Mouse (Mus musculus) heart, adult 9 months (tissue): ENCODE data around the gene Rbms1.
A peak's percentile ranks its signal among the peaks of the same experiment; 100 is the strongest.

Experiments used
- DNase-seq, 2 experiments: peaks; one replicate each; pipeline ENCODE4 v3.0.0; 2022; ENCODE audit warnings: low spot score in 2 of 2

Rbms1 gene

DNA sequence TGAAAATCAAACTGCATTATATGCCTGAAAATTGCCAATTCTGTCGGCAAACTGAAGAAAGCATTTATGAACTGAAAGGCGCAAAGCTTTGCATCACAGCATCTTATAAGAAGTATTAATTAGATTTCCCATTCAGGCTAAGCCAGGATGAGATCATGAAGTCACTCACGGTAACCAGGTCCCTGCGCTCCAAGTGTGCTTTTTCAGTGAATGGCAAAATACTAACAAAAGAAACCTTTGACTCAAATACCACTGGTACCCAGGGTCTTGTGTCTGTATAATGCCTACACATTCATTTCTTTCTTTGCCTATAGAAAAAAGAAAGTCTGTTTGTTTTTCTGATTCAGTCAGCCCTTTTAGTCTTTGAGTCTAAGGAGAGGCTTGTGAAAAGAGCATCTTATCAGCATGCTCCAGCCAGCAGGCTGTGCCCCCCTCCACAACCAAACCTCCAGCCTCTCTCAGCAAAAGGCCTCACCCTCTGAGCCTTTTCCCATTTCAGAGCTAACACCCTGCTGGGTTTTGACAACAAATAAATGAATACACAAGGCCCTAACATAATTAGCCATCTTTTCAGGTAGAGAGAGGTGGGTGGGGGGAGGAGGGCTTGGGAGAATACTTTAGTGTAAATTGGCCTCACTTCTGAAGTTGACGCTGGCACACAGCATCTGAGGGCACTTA is 83.7 kb downstream of the Rbms1 start:
- DNase-seq = no peak

DNA sequence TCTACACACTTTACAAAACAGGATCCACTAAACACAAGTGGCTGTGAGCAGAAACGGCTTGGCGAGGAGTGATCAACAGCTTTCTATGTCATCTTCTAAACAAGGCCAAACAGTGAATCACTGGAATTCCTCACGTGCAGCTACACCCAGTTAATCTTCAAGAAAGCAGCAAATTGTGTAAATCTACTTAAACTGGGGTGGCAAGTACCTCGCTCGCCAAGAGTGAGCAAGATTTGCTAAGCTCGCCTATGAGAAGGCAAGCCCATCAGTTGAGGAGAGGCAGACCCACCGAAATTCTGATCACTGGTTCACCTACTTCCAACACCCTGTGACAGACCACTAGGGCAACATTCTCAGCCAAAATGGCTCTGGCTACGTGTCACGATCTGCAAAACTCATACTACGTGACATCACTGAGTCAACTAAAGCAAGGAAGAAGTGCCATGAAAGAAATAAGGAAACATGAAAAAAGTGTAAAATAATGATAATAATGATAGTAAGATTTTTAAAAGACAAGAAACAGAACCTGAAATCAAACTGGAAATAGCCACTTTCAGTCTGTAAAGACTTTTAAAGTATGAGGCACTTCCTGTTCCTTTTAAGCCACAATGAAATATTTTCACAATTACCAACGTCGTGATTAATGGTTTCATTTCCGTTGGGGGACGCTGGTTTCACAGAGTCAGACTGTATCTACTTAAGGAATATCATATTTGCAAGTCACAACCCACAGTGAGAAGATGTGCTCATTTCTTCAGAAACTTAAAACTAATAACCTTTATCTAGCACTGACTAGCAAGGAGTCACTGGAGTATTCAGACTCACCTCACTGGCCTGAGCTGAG is 85.2 kb downstream of the Rbms1 start:
- DNase-seq = no peak

GRCm38 (mm10) chr2:60876891-60877290 is 86.1 kb downstream of the Rbms1 start:
- DNase-seq = no peak

DNA sequence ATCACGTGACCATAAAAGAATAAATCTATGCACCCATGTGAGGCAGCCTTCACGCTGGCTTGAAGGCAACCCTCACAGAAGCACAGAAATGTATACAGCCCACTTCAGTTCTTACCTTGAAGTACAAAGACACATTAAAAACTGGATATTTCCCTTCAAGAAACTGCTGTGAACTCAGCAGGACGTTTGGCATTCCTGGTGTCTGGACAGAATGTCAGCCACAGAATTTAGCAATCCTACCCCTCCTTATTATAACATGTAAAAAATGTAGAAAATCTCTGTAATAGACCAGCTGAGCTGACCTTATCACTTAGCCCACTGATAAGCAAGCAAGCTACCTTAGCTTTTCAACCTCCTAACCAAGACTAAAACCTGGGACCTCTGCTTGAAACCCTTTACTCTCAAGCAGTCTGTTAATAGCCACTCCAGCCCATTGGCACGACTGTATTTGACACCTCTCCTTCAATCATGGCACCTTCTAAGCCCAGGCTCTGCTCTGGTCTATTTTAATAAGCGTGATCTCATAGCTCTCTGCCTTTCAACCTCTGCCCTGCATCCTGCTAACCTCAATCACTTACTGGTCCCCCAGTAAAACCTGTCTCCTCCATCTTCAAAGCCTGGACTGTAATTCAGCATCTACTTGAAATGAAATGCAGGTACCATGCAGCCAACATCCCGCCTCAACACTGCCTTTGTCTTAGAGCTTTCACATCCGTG is 90.7 kb downstream of the Rbms1 start:
- no peak for DNase-seq

GRCm38 (mm10) chr2:60871001-60871400 is 92.0 kb downstream of the Rbms1 start:
- DNase-seq = no peak

- no peak for DNase-seq
Measured at GRCm38 (mm10) chr2:60870450-60870849, 92.5 kb downstream of the Rbms1 start.

GRCm38 (mm10) chr2:60869001-60869743 is 93.8 kb downstream of the Rbms1 start:
- no peak for DNase-seq

DNA sequence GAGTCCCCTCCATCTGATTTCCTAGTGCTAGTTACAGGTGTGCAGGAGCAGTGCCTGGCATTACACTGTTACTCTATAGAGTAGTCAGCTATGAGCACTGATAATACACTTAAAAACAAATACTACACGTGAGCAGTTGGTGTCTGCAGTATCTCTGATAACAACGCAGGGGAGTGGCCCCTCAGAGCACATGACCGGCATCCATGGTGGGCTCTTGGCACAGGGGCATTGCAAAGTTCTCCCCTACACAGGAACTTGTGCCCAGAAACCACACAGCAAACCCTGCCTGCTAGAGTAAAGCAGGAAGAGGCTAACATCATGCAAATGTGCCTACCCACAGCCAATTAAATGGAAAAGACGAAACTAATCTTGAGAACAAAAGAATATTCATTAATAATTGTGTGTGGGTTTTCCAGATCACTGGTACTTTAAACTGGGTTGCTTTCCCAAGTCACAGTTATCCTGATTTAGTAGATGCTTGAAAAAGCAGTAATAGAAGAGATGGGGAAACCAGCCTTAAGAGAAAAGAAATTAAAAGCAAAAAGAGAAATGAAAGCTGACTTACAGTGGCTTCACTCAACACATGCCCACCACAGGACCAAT is 94.8 kb downstream of the Rbms1 start:
- no peak for DNase-seq

- no peak for DNase-seq
Measured at GRCm38 (mm10) chr2:60867304-60867703, 95.7 kb downstream of the Rbms1 start.

DNA sequence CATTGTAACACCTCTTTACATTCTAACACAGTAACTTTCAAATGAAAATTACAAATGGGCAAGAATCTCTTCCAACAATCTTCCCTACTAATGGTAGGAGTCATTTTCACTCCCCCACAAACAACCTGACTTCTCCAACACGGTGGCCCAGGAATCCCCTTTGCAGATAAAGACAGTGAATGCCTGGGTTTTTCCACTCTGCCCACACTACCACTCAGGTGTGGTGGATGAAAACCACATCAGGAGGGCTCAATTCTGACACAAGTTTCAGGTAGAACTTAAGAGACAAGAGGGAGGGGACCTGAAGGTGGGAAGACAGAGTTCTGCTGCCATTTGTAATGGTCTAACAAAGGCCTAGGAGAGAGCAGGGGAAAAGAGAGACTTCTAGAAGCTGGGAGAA is 97.1 kb downstream of the Rbms1 start:
- DNase-seq = no peak

DNA sequence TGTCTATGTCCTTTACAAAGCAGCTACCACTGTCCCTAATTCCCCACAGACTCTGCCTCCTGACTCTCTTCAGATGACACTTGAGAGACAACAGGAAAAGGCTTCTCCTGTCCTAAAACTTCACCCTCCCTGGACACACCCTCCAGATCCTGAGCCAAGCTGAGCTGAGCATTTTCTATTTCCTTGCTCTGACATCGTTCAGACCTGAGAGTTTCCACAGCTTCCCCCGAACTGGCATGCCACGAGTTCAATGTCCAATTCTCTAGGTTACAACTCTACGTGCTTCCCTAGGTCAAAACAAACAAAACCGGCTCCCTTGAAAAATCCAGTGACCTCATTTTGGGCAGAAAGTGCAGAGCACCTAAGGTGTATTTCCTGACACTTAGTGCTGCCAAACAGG is 98.0 kb downstream of the Rbms1 start:
- DNase-seq = no peak

GRCm38 (mm10) chr2:60864256-60864795 is 98.7 kb downstream of the Rbms1 start:
- no peak for DNase-seq

DNA sequence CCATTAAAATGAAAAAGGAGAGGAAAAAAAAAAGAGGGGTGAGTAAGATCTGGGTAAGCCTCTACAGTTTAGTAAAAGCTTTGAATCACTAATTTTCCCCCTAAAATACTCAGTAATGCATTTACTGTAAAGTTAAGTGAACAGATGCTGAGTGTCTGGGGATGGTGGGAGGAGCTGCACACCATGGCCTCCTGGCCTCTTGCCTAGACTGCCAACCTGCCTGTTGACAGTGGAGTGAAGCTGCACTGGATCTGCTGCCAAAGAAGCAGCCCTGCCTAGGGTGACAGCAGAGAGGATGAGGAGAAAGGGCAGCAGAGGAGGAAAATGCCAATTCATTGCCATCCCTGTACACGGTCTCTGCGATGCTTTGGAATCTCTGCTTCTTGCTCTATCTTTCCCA is 99.2 kb downstream of the Rbms1 start:
- DNase-seq = peak; percentile 59 to 62

GRCm38 (mm10) chr2:60862913-60863711 is 99.9 kb downstream of the Rbms1 start:
- DNase-seq = no peak

DNA sequence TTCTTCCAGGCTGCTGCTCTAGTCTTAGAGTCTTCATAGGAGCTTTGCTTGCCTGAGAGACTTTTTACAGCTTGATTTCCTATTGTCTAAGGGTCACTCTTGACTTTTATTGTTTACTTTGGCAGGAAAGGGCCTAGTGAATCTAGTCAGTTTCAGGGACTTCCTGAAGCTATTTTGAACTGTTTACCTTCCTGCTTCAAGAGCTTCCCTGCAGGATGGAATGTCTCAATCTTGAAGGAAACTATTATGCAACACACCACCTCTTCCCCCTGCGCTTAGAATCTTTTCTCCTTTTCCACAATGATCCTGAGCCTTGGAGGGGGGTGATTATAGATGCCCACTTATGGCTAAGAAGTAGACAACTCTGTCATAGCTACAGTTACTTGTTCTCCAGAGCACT is 104.9 kb downstream of the Rbms1 start:
- DNase-seq = no peak

- no peak for DNase-seq
Measured at GRCm38 (mm10) chr2:60856097-60856496, 106.9 kb downstream of the Rbms1 start.

GRCm38 (mm10) chr2:60855006-60855405 is 108.0 kb downstream of the Rbms1 start:
- peak; percentile 87 to 92 for DNase-seq

- DNase-seq = no peak
Measured at GRCm38 (mm10) chr2:60851898-60852297, 111.1 kb downstream of the Rbms1 start.

- no peak for DNase-seq
Measured at GRCm38 (mm10) chr2:60851057-60851718, 111.8 kb downstream of the Rbms1 start.

DNA sequence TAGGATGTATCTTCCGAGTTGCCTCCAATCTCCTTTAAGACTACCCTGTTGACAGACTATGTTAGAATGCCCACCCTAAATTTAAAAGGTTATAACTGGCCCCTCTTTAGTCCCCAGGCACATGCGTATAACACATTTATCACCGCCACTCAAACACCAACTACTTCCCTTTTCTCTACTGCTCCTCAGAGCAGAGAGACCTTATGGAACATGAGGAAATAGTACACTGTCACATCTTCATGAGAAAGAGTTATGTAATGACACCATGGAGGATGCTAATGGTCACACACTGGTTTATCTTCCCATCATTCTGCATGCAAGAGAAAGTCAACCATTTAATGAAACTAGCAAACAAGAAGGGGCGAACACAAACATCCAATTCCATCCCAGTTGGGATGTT is 114.5 kb downstream of the Rbms1 start:
- DNase-seq = no peak
